12 mouse cellular contexts compared by ENCODE assay signal in the genomic region with DNA sequence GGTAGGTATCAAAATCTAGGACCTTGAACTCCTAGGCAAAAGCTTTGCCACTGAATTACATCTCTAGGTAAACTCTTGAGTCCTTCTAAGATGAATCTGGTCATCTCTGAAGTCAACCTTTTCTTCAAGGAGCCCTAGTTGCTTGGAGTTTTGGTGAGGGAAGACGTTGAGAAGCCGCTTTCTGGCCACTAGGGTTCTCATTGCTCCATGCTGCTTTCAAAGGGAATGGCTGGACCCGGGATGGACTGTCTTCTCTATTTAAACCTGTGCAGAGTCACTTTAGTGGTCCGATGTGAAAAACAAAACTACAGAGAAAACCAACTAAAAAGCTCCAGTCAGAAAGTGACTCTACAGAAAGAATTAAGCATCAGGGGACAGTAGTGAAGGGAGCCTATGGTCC. TPM values are rescaled to one million over a fixed set of nuclear protein-coding genes. Genes with fewer than 3 reads are reported as not detected.
DNase-seq lines count a peak whose midpoint lies in the region; ATAC-seq and TF ChIP-seq lines count a peak whose summit lies in the region.
"Had no signal": no experiment of that assay in that cellular context is flagged by ENCODE, and none has a peak within 500 bp of the region (broad histone marks: within the 10 kb centered on the region; RNA-seq: fewer than 3 reads in every experiment).

No protein-coding gene starts in this region.

- intact Hi-C loops in heart, postnatal 10 days (cut with DNase I) = loop anchor here (5.0 kb wide), 1 partner anchor 168 kb away; no protein-coding TSS in a partner anchor

- H3K4me3 ChIP-seq in lung, embryonic 14.5 days (ENCODE audit: low read depth, low read length) = no peak overlapping the region
- no peak overlapping the region for H3K4me3 ChIP-seq in forebrain, embryonic 10.5 days
- H3K4me3 ChIP-seq: embryonic facial prominence, embryonic 13.5 days had no signal

- CTCF ChIA-PET in Patski (lab: Charles Lee) = interaction anchor here (1.0 kb wide), 2 partner anchors 16 to 71 kb away, joined by 3 read pairs; no protein-coding TSS in a partner anchor

- H3K4me2 ChIP-seq in lung, embryonic 14.5 days = no peak overlapping the region
- H3K4me2 ChIP-seq: embryonic facial prominence, embryonic 13.5 days had no signal

- no peaks in the 10 kb centered on the region for H3K4me1 ChIP-seq in lung, embryonic 14.5 days (ENCODE audit: insufficient read depth)
- H3K4me1 ChIP-seq in forebrain, embryonic 10.5 days = 0 out of 2 replicates have a peak, but pooled peaks cover 4% of the 10 kb centered on the region

- H3K27me3 ChIP-seq in lung, embryonic 14.5 days (ENCODE audit: insufficient read depth, low read length) = no peaks in the 10 kb centered on the region
- no peaks in the 10 kb centered on the region for H3K27me3 ChIP-seq in Patski
- H3K27me3 ChIP-seq in forebrain, embryonic 10.5 days (ENCODE audit: poor library complexity, severe bottlenecking) = no peaks in the 10 kb centered on the region
- H3K27me3 ChIP-seq: embryonic facial prominence, embryonic 13.5 days had no signal

- ATAC-seq in lung, embryonic 14.5 days (ENCODE audit: insufficient read depth) = no peak
- no peak for ATAC-seq in Patski

- H3K36me3 ChIP-seq in lung, embryonic 14.5 days (ENCODE audit: insufficient read depth) = no peaks in the 10 kb centered on the region
- no peaks in the 10 kb centered on the region for H3K36me3 ChIP-seq in forebrain, embryonic 10.5 days (replicated peaks)
- H3K36me3 ChIP-seq: embryonic facial prominence, embryonic 13.5 days had no signal

- H3K27ac ChIP-seq in lung, embryonic 14.5 days (ENCODE audit: low read depth) = no peak overlapping the region
- no peak overlapping the region for H3K27ac ChIP-seq in forebrain, embryonic 10.5 days
- H3K27ac ChIP-seq: embryonic facial prominence, embryonic 13.5 days had no signal

- in situ Hi-C loops in Patski (cut with MboI; ENCODE audit: low pct_unique_long_range_greater_than_20kb) = no loop called here

- H3K9ac ChIP-seq in lung, embryonic 14.5 days = no peak overlapping the region
- H3K9ac ChIP-seq: embryonic facial prominence, embryonic 13.5 days had no signal

- WGBS in lung, embryonic 14.5 days = 37% methylated on average over 4 of the region's 4 CpGs
- WGBS in large intestine, adult 2 months = 27% methylated on average over 4 of the region's 4 CpGs
- 50% methylated on average over 4 of the region's 4 CpGs for whole genome bisulfite sequencing in forebrain, embryonic 10.5 days

- peak; percentile 8 to 25 for DNase-seq in heart, postnatal 10 days
- no peak for DNase-seq in heart, adult 11 months
- DNase-seq in lung, embryonic 14.5 days = peak; percentile 51
- no peak for DNase-seq in lung, adult 18-20 months
- DNase-seq in Patski (ENCODE audit: low read depth, low spot score) = no peak
- DNase-seq in large intestine, adult 2 months (ENCODE audit: low read depth, low spot score) = peak; percentile 29
- no peak for DNase-seq in forebrain, embryonic 10.5 days (ENCODE audit: extremely low spot score, low spot score)
- no peak for DNase-seq in thymus, adult 18-20 months
- DNase-seq: right cerebral cortex, adult 18-20 months had no signal

- H3K9me3 ChIP-seq in lung, embryonic 14.5 days (ENCODE audit: low read depth, low read length) = no peaks in the 10 kb centered on the region
- H3K9me3 ChIP-seq in forebrain, embryonic 10.5 days = no peaks in the 10 kb centered on the region
- H3K9me3 ChIP-seq: embryonic facial prominence, embryonic 13.5 days had no signal

- TF ChIP-seq CTCF in lung, embryonic 14.5 days (IDR thresholded peaks at IDR 0.05; ENCODE audit: low read depth) = peak; percentile 60
- TF ChIP-seq CTCF in Patski (IDR thresholded peaks at IDR 0.05) = peak; percentile 57

- POLR2A ChIA-PET in Patski (lab: Charles Lee) = no interaction called here

RNA-seq across cellular contexts. Expression of gene Gm10198, which starts 18.4 kb away (rescaled TPM):
- not detected for total RNA-seq in heart, postnatal 10 days (2021)
- not detected in 2 replicates for polyA plus RNA-seq in lung, embryonic 14.5 days (2014; fragmentation: Nextera tagmentation; extraction: Ambion mirVana)
- not detected for polyA plus RNA-seq in Patski (2021)
- not detected in 2 replicates for polyA plus RNA-seq in large intestine, adult 2 months (2012; rRNA removed)
- polyA plus RNA-seq in forebrain, embryonic 10.5 days (2016; fragmentation: Nextera tagmentation; extraction: Ambion mirVana) = not detected in 2 replicates
- total RNA-seq: heart, adult 18-20 months; layer of hippocampus, postnatal 14 days had no signal
- polyA plus RNA-seq: embryonic facial prominence, embryonic 13.5 days had no signal

RNA-seq across cellular contexts. Expression of gene Gm49496, which starts 24.4 kb away (rescaled TPM):
- total RNA-seq in heart, postnatal 10 days (2021) = not detected
- not detected in 2 replicates for polyA plus RNA-seq in lung, embryonic 14.5 days (2014; fragmentation: Nextera tagmentation; extraction: Ambion mirVana)
- 0.15 TPM for polyA plus RNA-seq in Patski (2021)
- polyA plus RNA-seq in large intestine, adult 2 months (2012; rRNA removed) = not detected in 2 replicates
- polyA plus RNA-seq in forebrain, embryonic 10.5 days (2016; fragmentation: Nextera tagmentation; extraction: Ambion mirVana) = not detected in 2 replicates
- total RNA-seq: heart, adult 18-20 months; layer of hippocampus, postnatal 14 days had no signal
- polyA plus RNA-seq: embryonic facial prominence, embryonic 13.5 days had no signal

Comparison
In these comparisons a context has a peak if more than half of its experiments do, and no peak if none do; other contexts are left out.
1. DNase-seq: peak in heart, postnatal 10 days (2 of 2), lung, embryonic 14.5 days (single experiment) and large intestine, adult 2 months (single experiment); none in heart, adult 11 months (single experiment), lung, adult 18-20 months (0 of 2), Patski (single experiment), forebrain, embryonic 10.5 days (single experiment) and thymus, adult 18-20 months (0 of 2).